Mouse (Mus musculus) embryo, embryonic 10 days (tissue): ENCODE measurements around the gene Tspan33.
"Not testable (repeated sequence)": the region's sequence is repeated elsewhere in the genome, so short reads cannot be mapped to it uniquely, and the experiment has no call there.

Experiments used
- DNase-seq: peaks from one replicate; pipeline ENCODE4 v3.0.0-alpha.2; 2015; ENCODE audit warnings: low spot score

Gene Tspan33

DNA sequence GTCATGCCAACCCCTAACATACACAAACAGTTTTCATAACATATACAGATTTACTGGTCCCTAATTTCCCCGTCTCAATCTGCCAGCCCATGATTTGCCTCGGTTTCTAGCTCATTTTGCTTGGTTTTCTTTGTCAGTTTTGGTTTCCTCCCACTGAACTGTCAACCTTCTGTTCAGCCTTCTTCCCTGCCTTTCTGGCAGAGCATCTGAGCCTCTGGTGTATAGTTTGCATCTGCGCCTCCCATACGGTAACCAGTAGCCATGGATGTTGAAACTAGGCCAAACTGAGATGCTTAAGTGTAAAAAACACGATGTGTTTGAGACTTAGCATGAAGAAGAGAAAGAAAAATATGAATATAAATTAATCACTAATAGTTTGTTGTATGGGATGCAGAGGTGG lies 62.0 kb downstream of the Tspan33 start:
- DNase-seq = no peak

GRCm38 (mm10) chr6:29756476-29756875 lies 62.5 kb downstream of the Tspan33 start:
- DNase-seq = no peak

- peak; percentile 90 for DNase-seq
Measured at GRCm38 (mm10) chr6:29758417-29758816, 64.4 kb downstream of the Tspan33 start.

DNA sequence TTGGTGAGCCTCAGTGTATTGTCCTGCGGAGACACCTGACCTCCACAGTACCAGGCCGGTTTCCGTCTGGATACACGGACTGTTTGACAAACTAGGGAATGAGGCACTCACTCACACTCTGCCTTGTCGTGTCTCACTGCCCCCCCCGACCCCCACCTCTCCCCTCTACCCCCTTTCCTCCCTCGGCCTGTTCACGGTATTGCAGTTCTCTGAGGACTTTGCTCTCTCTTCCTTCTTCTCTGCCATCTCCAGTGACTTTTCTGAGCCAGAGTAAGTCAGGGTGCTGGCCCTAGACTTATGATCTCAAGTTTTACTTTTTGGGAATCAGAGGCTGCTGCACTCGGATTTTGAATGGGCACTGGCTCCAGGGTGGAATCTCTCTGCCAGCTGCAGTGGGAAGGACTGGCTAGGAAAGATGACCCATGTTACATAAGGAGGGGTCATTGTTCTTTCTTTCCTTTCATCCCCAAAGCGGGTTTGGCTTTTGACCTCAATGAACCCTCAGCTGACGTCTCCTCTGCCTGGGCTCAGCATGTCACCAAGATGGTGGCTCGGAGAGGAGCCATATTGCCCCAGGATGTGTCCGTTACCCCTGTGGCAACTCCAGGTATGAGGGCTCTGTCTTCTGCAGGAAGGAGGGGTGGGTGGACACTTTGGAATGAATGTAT lies 65.1 kb downstream of the Tspan33 start:
- no peak for DNase-seq

GRCm38 (mm10) chr6:29760397-29760796 lies 66.4 kb downstream of the Tspan33 start:
- DNase-seq = not testable (repeated sequence)

DNA sequence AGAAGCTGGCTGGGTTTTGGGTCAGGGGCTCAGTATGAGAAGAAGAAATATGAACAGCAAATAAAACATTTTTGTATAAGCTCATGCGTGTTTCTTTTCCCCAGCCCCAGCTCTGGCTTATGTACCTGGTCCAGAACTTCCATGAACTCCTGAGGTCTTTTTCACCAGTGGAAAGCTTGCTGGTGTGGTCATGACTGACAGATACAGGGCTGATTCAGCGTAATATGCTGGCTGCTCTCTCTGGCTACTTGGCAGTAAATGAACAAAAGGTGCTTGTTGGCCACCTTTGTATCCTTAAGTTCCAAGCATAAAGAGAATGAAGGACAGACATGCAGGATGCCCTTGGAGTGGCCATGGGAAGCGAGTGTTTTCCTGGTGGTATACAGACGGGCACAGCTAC lies 67.3 kb downstream of the Tspan33 start:
- no peak for DNase-seq

DNA sequence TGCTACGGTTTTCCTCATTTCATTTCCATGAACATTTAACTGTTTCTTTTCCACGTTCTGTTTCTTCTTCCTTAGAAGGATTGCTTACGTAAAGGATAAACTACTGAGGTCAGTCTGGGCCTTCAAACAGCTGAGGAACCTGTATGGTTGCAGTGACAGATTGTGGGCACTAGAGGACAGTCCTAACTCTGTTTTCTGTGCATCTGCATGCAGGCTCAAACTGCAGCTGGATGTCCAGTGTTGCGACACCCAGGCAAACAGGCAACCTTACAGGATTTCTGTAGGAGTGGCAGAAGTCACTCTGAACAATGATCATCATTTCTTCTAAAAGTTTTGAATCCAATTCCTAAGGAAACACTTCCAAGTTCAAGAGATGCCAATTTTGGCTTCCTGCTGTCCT lies 68.5 kb downstream of the Tspan33 start:
- peak; percentile 65 for DNase-seq

- DNase-seq = no peak
Measured at GRCm38 (mm10) chr6:29766874-29767273, 72.9 kb downstream of the Tspan33 start.
